Mouse (Mus musculus) hindbrain, embryonic 10.5 days (tissue): ENCODE results near the gene Ren1. TPM values are rescaled to one million over a fixed set of nuclear protein-coding genes. Genes with fewer than 3 reads are reported as not detected.

Experiments used
- DNase-seq: peaks from one replicate; pipeline ENCODE4 v3.0.0-alpha.2; 2017; ENCODE audit warnings: low spot score
- H3K27ac ChIP-seq: fragments of 300-500 bp; sonication (generic); 2 replicates; pipeline ENCODE4 v1.5.1; 2016; ENCODE audit warnings: mild to moderate bottlenecking, moderate library complexity
- H3K27me3 ChIP-seq: fragments of 300-500 bp; sonication (generic); 2 replicates; pipeline ENCODE4 v1.6.1; 2016; ENCODE audit warnings: mild to moderate bottlenecking; ENCODE audit not compliant: poor library complexity, insufficient read depth, severe bottlenecking
- H3K36me3 ChIP-seq: fragments of 300-500 bp; sonication (generic); 2 replicates; pipeline ENCODE4 v1.6.1; 2016; ENCODE audit warnings: mild to moderate bottlenecking, moderate library complexity
- H3K4me1 ChIP-seq: fragments of 300-500 bp; sonication (generic); replicated peaks from 2 replicates; pipeline ENCODE4 v1.6.1; 2016; ENCODE audit warnings: mild to moderate bottlenecking
- H3K4me3 ChIP-seq: fragments of 300-500 bp; sonication (generic); 2 replicates; pipeline ENCODE4 v1.5.1; 2016; ENCODE audit warnings: mild to moderate bottlenecking, moderate library complexity
- H3K9me3 ChIP-seq: fragments of 300-500 bp; sonication (generic); 2 replicates; pipeline ENCODE4 v1.6.1; 2016; ENCODE audit warnings: mild to moderate bottlenecking, moderate library complexity
- WGBS: fragments of 180-500 bp; shearing (Covaris S2); methylation state at CpG from one replicate; pipeline ENCODE4 v1.1.7; 2016; 5-methylcytosine and 5-hydroxymethylcytosine counted together
- polyA plus RNA-seq: library from polyadenylated mRNA; unstranded; fragments of >200 nt; fragmentation: Nextera tagmentation; extraction: Ambion mirVana; gene quantifications from 2 replicates; pipeline ENCODE4 v1.2.1, GENCODE M21; 2016

Gene Ren1
- 0.22 and 0.37 TPM in 2 replicates for polyA plus RNA-seq

DNA sequence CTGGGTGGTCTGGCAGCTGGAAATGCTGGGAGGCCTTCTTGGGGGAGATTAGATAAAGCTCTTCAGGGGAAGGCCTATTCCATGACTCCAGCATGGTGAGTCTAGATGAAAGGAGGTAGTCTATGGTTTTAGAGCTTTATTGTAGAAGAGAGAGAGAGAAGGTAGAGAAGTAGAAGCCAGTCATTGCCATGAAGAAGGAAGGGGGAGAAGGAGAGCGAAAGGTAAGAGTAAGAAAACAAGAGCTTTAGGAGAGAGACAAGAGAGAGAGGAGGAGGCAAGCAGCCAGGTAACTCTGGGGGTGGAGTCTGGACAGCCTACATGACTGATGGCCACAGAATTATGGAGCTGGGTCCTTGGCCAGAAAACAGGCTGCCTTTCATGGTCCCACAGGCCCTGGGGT is at the start of gene Ren1:
Ren1 (plus strand) TSS at position 301 of the 400 bp plus-strand sequence.
- Histone ChIP-seq H3K4me1 (0 out of 2 replicates have a peak, but pooled peaks cover 10% of the 10 kb centered on the region), H3K4me3 (no peak within 1 kb of the TSS), H3K9me3 (no peaks in the 10 kb centered on the region), H3K27ac (peak within 1 kb of the TSS; percentile 30; the same call in 1 of the 2 replicates), H3K27me3 (peaks cover 31% of the 10 kb centered on the region), H3K36me3 (no peaks in the 10 kb centered on the region)
- WGBS: 88% methylated on average over 1 of the region's 1 CpGs
- no peak for DNase-seq

DNA sequence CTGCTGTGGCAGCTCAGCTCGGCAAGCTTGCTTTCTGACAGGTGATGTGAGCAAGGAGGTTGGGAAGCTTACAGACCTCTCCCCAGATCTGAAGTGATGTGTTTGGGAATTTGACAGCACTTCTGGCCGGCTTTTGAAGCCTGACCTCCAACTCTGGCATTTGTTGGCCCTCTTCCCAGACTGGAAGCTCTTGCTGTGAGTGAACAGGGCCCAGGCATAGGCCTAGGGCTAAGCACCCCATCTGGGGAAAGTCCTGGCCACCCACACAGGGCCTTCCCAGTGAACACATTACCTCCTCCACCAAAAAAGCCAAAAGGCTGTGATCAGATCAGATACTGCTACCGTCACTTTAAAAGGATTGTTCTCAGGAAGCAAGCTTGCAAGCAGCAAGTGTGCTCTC is 47.8 kb upstream of the Ren1 start:
- Histone ChIP-seq H3K36me3 (peaks cover 22% of the 10 kb centered on the region), H3K27ac (no peak overlapping the region), H3K9me3 (no peaks in the 10 kb centered on the region), H3K4me3 (no peak overlapping the region), H3K4me1 (peaks cover 13% of the 10 kb centered on the region), H3K27me3 (peaks cover 30% of the 10 kb centered on the region)
- no peak for DNase-seq
- 63% methylated on average over 3 of the region's 3 CpGs for WGBS

DNA sequence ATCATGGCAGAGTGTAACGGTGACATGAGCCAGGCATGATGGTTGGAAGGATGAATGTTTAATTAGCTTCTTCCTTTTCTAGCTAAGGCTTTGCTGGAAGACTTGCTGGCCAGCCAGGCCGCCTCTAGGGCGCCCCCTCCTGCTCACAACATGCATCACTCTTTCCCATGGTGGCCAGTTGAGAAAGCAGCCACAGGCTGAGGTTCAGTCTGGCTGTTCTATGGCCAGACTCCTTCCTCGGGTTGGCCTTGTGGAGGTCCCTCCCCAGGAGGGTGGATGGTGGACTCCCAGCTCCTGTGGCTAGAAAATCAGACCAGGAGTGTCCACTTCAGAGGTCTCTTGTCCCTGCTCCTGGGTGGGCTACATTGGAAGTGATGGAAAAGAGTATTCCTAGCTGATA is 43.5 kb upstream of the Ren1 start:
- peak; percentile 85 for DNase-seq
- H3K27me3 ChIP-seq: peaks cover 4% of the 10 kb centered on the region; the same call in 1 of the 2 replicates
- 0 out of 2 replicates have a peak overlapping the region, but pooled peaks have one; percentile 42 for H3K27ac ChIP-seq
- no peak overlapping the region for H3K4me3 ChIP-seq
- H3K36me3 ChIP-seq: no peaks in the 10 kb centered on the region; the same call in 1 of the 2 replicates
- peaks cover 6% of the 10 kb centered on the region for H3K4me1 ChIP-seq
- 10% methylated on average over 4 of the region's 4 CpGs for WGBS
- no peaks in the 10 kb centered on the region for H3K9me3 ChIP-seq

- DNase-seq: peak; percentile 56
- no peaks in the 10 kb centered on the region for H3K9me3 ChIP-seq
- no peak overlapping the region for H3K4me3 ChIP-seq
- no peaks in the 10 kb centered on the region; the same call in 1 of the 2 replicates for H3K36me3 ChIP-seq
- 17% methylated on average over 6 of the region's 6 CpGs for WGBS
- peaks cover 4% of the 10 kb centered on the region; the same call in 1 of the 2 replicates for H3K27me3 ChIP-seq
- peaks cover 11% of the 10 kb centered on the region for H3K4me1 ChIP-seq
- H3K27ac ChIP-seq: no peak overlapping the region
These were observed 43.0 kb upstream of the Ren1 start for GRCm38 (mm10) chr1:133307318-133307717.

DNA sequence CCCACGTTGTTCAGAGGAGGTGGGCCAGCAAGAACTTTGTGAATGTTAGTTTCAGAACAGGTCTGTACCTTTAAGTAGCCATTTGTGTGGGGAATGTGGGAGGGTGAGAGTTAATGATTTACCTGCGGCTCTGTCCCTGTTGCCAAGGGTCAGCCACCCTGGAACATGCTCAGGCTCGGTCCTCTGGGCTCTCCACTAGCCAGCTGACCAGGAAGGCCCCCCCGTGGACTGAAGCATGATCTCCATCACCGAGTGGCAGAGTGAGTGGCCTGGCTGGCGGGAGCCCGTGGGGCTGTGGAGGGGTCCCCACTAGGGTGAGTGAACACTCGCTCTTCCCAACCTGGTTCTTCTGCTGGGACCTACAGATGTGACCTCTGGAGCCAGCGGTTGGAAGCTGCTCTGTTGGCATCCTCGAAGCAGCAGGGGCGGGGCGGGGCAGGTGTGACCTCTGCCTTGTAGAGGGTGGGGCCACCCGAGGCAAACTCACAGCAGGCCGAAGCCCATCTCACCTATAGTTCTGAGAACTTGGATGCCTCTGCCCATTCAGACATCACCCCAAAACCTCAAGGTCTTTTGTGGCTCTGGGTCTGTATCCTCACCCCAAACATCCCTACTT is 40.5 kb upstream of the Ren1 start, which contains the start of gene Golt1a:
Golt1a (plus strand) TSS at position 149 of the 616 bp plus-strand sequence.
- WGBS: 62% methylated on average over 14 of the region's 14 CpGs

GRCm38 (mm10) chr1:133311240-133311639 is 39.1 kb upstream of the Ren1 start:
- Histone ChIP-seq H3K27me3 (peaks cover 4% of the 10 kb centered on the region; the same call in 1 of the 2 replicates), H3K9me3 (no peaks in the 10 kb centered on the region), H3K4me3 (no peak overlapping the region), H3K4me1 (peaks cover 16% of the 10 kb centered on the region), H3K27ac (no peak overlapping the region), H3K36me3 (no peaks in the 10 kb centered on the region)
- no peak for DNase-seq
- WGBS: 63% methylated on average over 4 of the region's 4 CpGs

More for the DNA sequence above, 40.5 kb upstream of the Ren1 start, which contains the start of gene Golt1a:
- Histone ChIP-seq H3K27me3 (peaks cover 4% of the 10 kb centered on the region; the same call in 1 of the 2 replicates), H3K9me3 (no peaks in the 10 kb centered on the region), H3K27ac (no peak within 1 kb of the TSS), H3K4me3 (no peak within 1 kb of the TSS), H3K36me3 (no peaks in the 10 kb centered on the region), H3K4me1 (peaks cover 16% of the 10 kb centered on the region)
- DNase-seq: no peak

DNA sequence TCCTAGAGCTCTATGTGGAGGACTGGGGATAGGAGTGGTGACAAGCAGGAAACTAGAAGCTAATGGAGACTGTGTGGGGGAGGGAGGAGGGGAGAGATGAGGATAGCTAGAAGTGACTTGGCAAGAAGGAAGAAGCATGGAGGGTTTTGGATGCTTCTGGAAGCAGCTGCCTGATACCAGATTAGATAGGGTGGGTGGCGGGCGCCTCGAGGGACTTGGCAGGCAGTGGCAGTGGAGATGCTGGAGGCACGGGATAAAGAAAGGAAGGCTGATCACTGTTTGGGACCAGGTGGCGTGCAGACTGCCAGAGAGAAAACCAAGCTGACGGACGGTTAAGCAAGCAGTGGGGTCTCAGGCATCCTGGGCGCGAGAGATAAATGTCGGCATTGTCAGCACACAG is 38.4 kb upstream of the Ren1 start:
- peaks cover 4% of the 10 kb centered on the region; the same call in 1 of the 2 replicates for H3K27me3 ChIP-seq
- H3K27ac ChIP-seq: peak overlapping the region; percentile 29; the same call in 1 of the 2 replicates
- DNase-seq: no peak
- WGBS: 27% methylated on average over 10 of the region's 10 CpGs
- H3K36me3 ChIP-seq: no peaks in the 10 kb centered on the region
- H3K4me1 ChIP-seq: peaks cover 14% of the 10 kb centered on the region
- no peaks in the 10 kb centered on the region for H3K9me3 ChIP-seq
- H3K4me3 ChIP-seq: no peak overlapping the region

GRCm38 (mm10) chr1:133314364-133314763 is 35.9 kb upstream of the Ren1 start:
- Histone ChIP-seq H3K27ac (no peak overlapping the region), H3K4me1 (peaks cover 13% of the 10 kb centered on the region), H3K27me3 (peaks cover 4% of the 10 kb centered on the region; the same call in 1 of the 2 replicates), H3K36me3 (no peaks in the 10 kb centered on the region), H3K9me3 (0 out of 2 replicates have a peak, but pooled peaks cover 3% of the 10 kb centered on the region), H3K4me3 (no peak overlapping the region)
- peak; percentile 70 for DNase-seq
- 25% methylated on average over 8 of the region's 8 CpGs for WGBS

DNA sequence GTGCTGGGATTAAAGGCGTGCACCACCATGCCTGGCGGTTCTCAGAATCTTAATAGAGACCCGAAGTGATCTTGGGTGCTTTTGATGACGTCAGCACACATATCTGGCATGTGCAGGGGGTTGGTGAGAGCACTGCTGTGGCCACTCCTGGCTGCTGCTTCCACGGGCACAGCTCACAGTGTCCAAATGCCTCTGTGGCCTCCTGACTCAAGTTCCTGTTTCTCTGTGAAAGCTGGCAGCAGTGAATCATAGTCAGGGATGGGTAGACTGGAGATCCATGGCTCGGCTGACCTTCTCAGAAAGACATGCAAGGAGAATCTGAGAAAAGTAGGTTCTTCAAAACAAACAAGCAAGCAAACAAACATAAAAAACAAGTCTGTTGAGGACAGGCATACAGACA is 34.5 kb upstream of the Ren1 start:
- H3K36me3 ChIP-seq: no peaks in the 10 kb centered on the region
- H3K9me3 ChIP-seq: 0 out of 2 replicates have a peak, but pooled peaks cover 3% of the 10 kb centered on the region
- H3K27ac ChIP-seq: no peak overlapping the region
- peaks cover 15% of the 10 kb centered on the region for H3K4me1 ChIP-seq
- peaks cover 1% of the 10 kb centered on the region; the same call in 1 of the 2 replicates for H3K27me3 ChIP-seq
- no peak overlapping the region for H3K4me3 ChIP-seq
- no peak for DNase-seq
- 85% methylated on average over 6 of the region's 6 CpGs for WGBS

- no peak for DNase-seq
- Histone ChIP-seq H3K4me3 (no peak overlapping the region), H3K4me1 (peaks cover 21% of the 10 kb centered on the region), H3K36me3 (no peaks in the 10 kb centered on the region), H3K27me3 (no peaks in the 10 kb centered on the region; the same call in 1 of the 2 replicates), H3K9me3 (0 out of 2 replicates have a peak, but pooled peaks cover 3% of the 10 kb centered on the region), H3K27ac (no peak overlapping the region)
- 82% methylated on average over 4 of the region's 4 CpGs for WGBS
These were observed 33.7 kb upstream of the Ren1 start for GRCm38 (mm10) chr1:133316577-133316976.

GRCm38 (mm10) chr1:133317149-133317548 is 33.2 kb upstream of the Ren1 start:
- 82% methylated on average over 1 of the region's 1 CpGs for WGBS
- no peak overlapping the region for H3K27ac ChIP-seq
- DNase-seq: no peak
- H3K36me3 ChIP-seq: no peaks in the 10 kb centered on the region
- H3K9me3 ChIP-seq: 0 out of 2 replicates have a peak, but pooled peaks cover 3% of the 10 kb centered on the region
- no peaks in the 10 kb centered on the region; the same call in 1 of the 2 replicates for H3K27me3 ChIP-seq
- H3K4me1 ChIP-seq: peaks cover 16% of the 10 kb centered on the region
- H3K4me3 ChIP-seq: no peak overlapping the region

GRCm38 (mm10) chr1:133321267-133321925 is 28.9 kb upstream of the Ren1 start, which contains the start of gene Kiss1:
Gene Kiss1 (plus strand): TSS chr1:133321875.
- 88% methylated on average over 13 of the region's 13 CpGs for WGBS

More at GRCm38 (mm10) chr1:133321267-133321925, 28.9 kb upstream of the Ren1 start, which contains the start of gene Kiss1:
- H3K9me3 ChIP-seq: 0 out of 2 replicates have a peak, but pooled peaks cover 3% of the 10 kb centered on the region
- DNase-seq: no peak
- no peaks in the 10 kb centered on the region for H3K36me3 ChIP-seq
- H3K4me1 ChIP-seq: peaks cover 17% of the 10 kb centered on the region
- H3K4me3 ChIP-seq: no peak within 1 kb of the TSS
- 0 out of 2 replicates have a peak, but pooled peaks cover 5% of the 10 kb centered on the region for H3K27me3 ChIP-seq
- H3K27ac ChIP-seq: no peak within 1 kb of the TSS
